Mouse (Mus musculus) kidney, embryonic 14.5 days (tissue): ENCODE data around the gene Ccl6. TPM values are rescaled to one million over a fixed set of nuclear protein-coding genes. Genes with fewer than 3 reads are reported as not detected.

Experiments used
- ATAC-seq: fragments of 200-750 bp; cut with Nextera tagmentation; 2 replicates; pipeline ENCODE4 v1.8.0; 2017; ENCODE audit warnings: moderate number of reproducible peaks, mild to moderate bottlenecking, moderate TSS enrichment, moderate library complexity; ENCODE audit not compliant: low FRiP score, low TSS enrichment
- H3K27ac ChIP-seq: fragments of 300-500 bp; sonication (generic); 2 replicates; pipeline ENCODE4 v1.5.1; 2014; ENCODE audit warnings: low read depth, mild to moderate bottlenecking, low read length, moderate library complexity, mixed read lengths
- H3K27me3 ChIP-seq: fragments of 300-500 bp; sonication (generic); 2 replicates; pipeline ENCODE4 v1.6.1; 2014; ENCODE audit warnings: mild to moderate bottlenecking, low read length; ENCODE audit not compliant: control insufficient read depth, insufficient read depth
- H3K36me3 ChIP-seq: fragments of 300-500 bp; sonication (generic); 2 replicates; pipeline ENCODE4 v1.6.1; 2014; ENCODE audit warnings: low read length, mixed read lengths; ENCODE audit not compliant: control insufficient read depth, insufficient read depth
- H3K4me1 ChIP-seq: fragments of 300-500 bp; sonication (generic); 2 replicates; pipeline ENCODE4 v1.6.1; 2014; ENCODE audit warnings: low read length, mixed read lengths; ENCODE audit not compliant: control insufficient read depth, insufficient read depth
- H3K4me2 ChIP-seq: fragments of 300-500 bp; sonication (generic); replicated peaks from 2 replicates; pipeline ENCODE4 v1.6.1; 2014; ENCODE audit warnings: low read depth, mild to moderate bottlenecking, low read length
- H3K4me3 ChIP-seq: fragments of 300-500 bp; sonication (generic); 2 replicates; pipeline ENCODE4 v1.5.1; 2014; ENCODE audit warnings: mild to moderate bottlenecking, low read length
- H3K9ac ChIP-seq: fragments of 300-500 bp; sonication (generic); 2 replicates; pipeline ENCODE4 v1.6.1; 2014; ENCODE audit warnings: low read depth, mild to moderate bottlenecking, low read length, moderate library complexity
- H3K9me3 ChIP-seq: fragments of 300-500 bp; sonication (generic); 2 replicates; pipeline ENCODE4 v1.6.1; 2016; ENCODE audit warnings: low read length; ENCODE audit not compliant: control insufficient read depth
- WGBS: fragments of 180-500 bp; shearing (Covaris S2); extraction: QIAGEN DNeasy Blood & Tissue Kit; methylation state at CpG from one replicate; pipeline ENCODE4 v1.1.7; 2014; 5-methylcytosine and 5-hydroxymethylcytosine counted together
- polyA plus RNA-seq: library from polyadenylated mRNA; unstranded; fragments of >200 nt; fragmentation: Nextera tagmentation; extraction: Ambion mirVana; gene quantifications from 2 replicates; pipeline ENCODE4 v1.2.1, GENCODE M21; 2014

Ccl6 gene
- polyA plus RNA-seq, 1 experiment from 2014 or later, result 4.4 TPM

GRCm38 (mm10) chr11:83583450-83583754 lies 9.5 kb downstream of the Ccl6 start:
- no peak overlapping the region for H3K9ac ChIP-seq
- no peak overlapping the region for H3K4me2 ChIP-seq
- no peaks in the 10 kb centered on the region for H3K36me3 ChIP-seq
- no peaks in the 10 kb centered on the region for H3K9me3 ChIP-seq
- H3K4me1 ChIP-seq, result peaks cover 7% of the 10 kb centered on the region; the same call in 1 of the 2 replicates
- ATAC-seq, result no peak
- H3K4me3 ChIP-seq, result no peak overlapping the region
- no peaks in the 10 kb centered on the region for H3K27me3 ChIP-seq
- H3K27ac ChIP-seq, result no peak overlapping the region

- Histone ChIP-seq H3K4me1 (peaks cover 7% of the 10 kb centered on the region; the same call in 1 of the 2 replicates), H3K27me3 (no peaks in the 10 kb centered on the region), H3K9me3 (no peaks in the 10 kb centered on the region), H3K4me3 (no peak overlapping the region), H3K9ac (no peak overlapping the region), H3K4me2 (no peak overlapping the region), H3K36me3 (no peaks in the 10 kb centered on the region), H3K27ac (no peak overlapping the region)
- WGBS, result 35% methylated on average over 4 of the region's 4 CpGs
- no peak for ATAC-seq
These were observed 10.0 kb downstream of the Ccl6 start for GRCm38 (mm10) chr11:83582626-83583449.

GRCm38 (mm10) chr11:83581626-83582610 lies 11.0 kb downstream of the Ccl6 start:
- no peaks in the 10 kb centered on the region for H3K9me3 ChIP-seq
- H3K4me3 ChIP-seq, result no peak overlapping the region
- 78% methylated on average over 4 of the region's 4 CpGs for WGBS
- H3K36me3 ChIP-seq, result no peaks in the 10 kb centered on the region
- H3K27me3 ChIP-seq, result no peaks in the 10 kb centered on the region
- H3K4me2 ChIP-seq, result no peak overlapping the region
- H3K9ac ChIP-seq, result no peak overlapping the region
- no peak for ATAC-seq
- H3K27ac ChIP-seq, result no peak overlapping the region
- peaks cover 7% of the 10 kb centered on the region; the same call in 1 of the 2 replicates for H3K4me1 ChIP-seq

- peaks cover 7% of the 10 kb centered on the region; the same call in 1 of the 2 replicates for H3K4me1 ChIP-seq
- ATAC-seq, result no peak
- H3K9me3 ChIP-seq, result no peaks in the 10 kb centered on the region
- H3K27ac ChIP-seq, result no peak overlapping the region
- no peak overlapping the region for H3K4me3 ChIP-seq
- no peak overlapping the region for H3K4me2 ChIP-seq
- no peaks in the 10 kb centered on the region for H3K36me3 ChIP-seq
- H3K27me3 ChIP-seq, result no peaks in the 10 kb centered on the region
- 58% methylated on average over 1 of the region's 1 CpGs for WGBS
- no peak overlapping the region for H3K9ac ChIP-seq
These were observed 12.1 kb downstream of the Ccl6 start for GRCm38 (mm10) chr11:83580699-83581232.

GRCm38 (mm10) chr11:83578999-83579398 lies 13.9 kb downstream of the Ccl6 start:
- H3K4me1 ChIP-seq, result peaks cover 7% of the 10 kb centered on the region; the same call in 1 of the 2 replicates
- 83% methylated on average over 3 of the region's 3 CpGs for WGBS
- no peak overlapping the region for H3K27ac ChIP-seq
- no peak overlapping the region for H3K4me3 ChIP-seq
- no peaks in the 10 kb centered on the region for H3K9me3 ChIP-seq
- no peaks in the 10 kb centered on the region for H3K36me3 ChIP-seq
- no peak overlapping the region for H3K4me2 ChIP-seq
- no peaks in the 10 kb centered on the region for H3K27me3 ChIP-seq
- H3K9ac ChIP-seq, result no peak overlapping the region
- ATAC-seq, result no peak

GRCm38 (mm10) chr11:83578186-83578760 lies 14.6 kb downstream of the Ccl6 start, which contains the start of gene Ccl9:
Gene Ccl9 (minus strand): TSS chr11:83578636.
- 75% methylated on average over 2 of the region's 2 CpGs for WGBS
- no peak within 1 kb of the TSS for H3K27ac ChIP-seq

GRCm38 (mm10) chr11:83576927-83577555 lies 15.8 kb downstream of the Ccl6 start:
- no peaks in the 10 kb centered on the region for H3K9me3 ChIP-seq
- 83% methylated on average over 4 of the region's 4 CpGs for WGBS
- no peak overlapping the region for H3K9ac ChIP-seq
- no peaks in the 10 kb centered on the region for H3K36me3 ChIP-seq
- no peak overlapping the region for H3K27ac ChIP-seq
- H3K4me3 ChIP-seq, result no peak overlapping the region
- no peaks in the 10 kb centered on the region for H3K27me3 ChIP-seq
- ATAC-seq, result no peak
- H3K4me2 ChIP-seq, result no peak overlapping the region
- H3K4me1 ChIP-seq, result no peaks in the 10 kb centered on the region

More at GRCm38 (mm10) chr11:83578186-83578760, 14.6 kb downstream of the Ccl6 start, which contains the start of gene Ccl9:
- Histone ChIP-seq H3K4me2 (no peak within 1 kb of the TSS), H3K36me3 (no peaks in the 10 kb centered on the region), H3K4me3 (no peak within 1 kb of the TSS), H3K4me1 (peaks cover 7% of the 10 kb centered on the region; the same call in 1 of the 2 replicates), H3K27me3 (no peaks in the 10 kb centered on the region), H3K9me3 (no peaks in the 10 kb centered on the region), H3K9ac (no peak within 1 kb of the TSS)
- ATAC-seq, result no peak

- no peak for ATAC-seq
- Histone ChIP-seq H3K36me3 (no peaks in the 10 kb centered on the region), H3K9ac (no peak overlapping the region), H3K27me3 (no peaks in the 10 kb centered on the region), H3K4me3 (no peak overlapping the region), H3K27ac (no peak overlapping the region), H3K4me1 (no peaks in the 10 kb centered on the region), H3K9me3 (no peaks in the 10 kb centered on the region), H3K4me2 (no peak overlapping the region)
- WGBS, result 47% methylated on average over 9 of the region's 9 CpGs
These were observed 20.1 kb downstream of the Ccl6 start for GRCm38 (mm10) chr11:83572834-83573233.
